Mouse (Mus musculus) liver, embryonic 14.5 days (tissue): Measurements from ENCODE around the gene Gpatch3. TPM values are rescaled to one million over a fixed set of nuclear protein-coding genes. Genes with fewer than 3 reads are reported as not detected.

Source experiments
- ATAC-seq: fragments of 200-750 bp; cut with Nextera tagmentation; 2 replicates; pipeline ENCODE4 v1.8.0; 2017; ENCODE audit warnings: moderate number of reproducible peaks, mild to moderate bottlenecking, moderate library complexity; ENCODE audit not compliant: insufficient read depth
- DNase-seq, 3 experiments: peaks; one replicate each; pipeline ENCODE4 v3.0.0-alpha.2; 2012 to 2013; ENCODE audit warnings: low read depth in 3 of 3, low spot score in 3 of 3
- H3K27ac ChIP-seq: fragments of 300-500 bp; sonication (generic); 2 replicates; pipeline ENCODE4 v1.5.1; 2014; ENCODE audit warnings: moderate library complexity, mild to moderate bottlenecking, control low read depth, inconsistent platforms
- H3K27me3 ChIP-seq: fragments of 300-500 bp; sonication (generic); 2 replicates; pipeline ENCODE4 v1.6.1; 2014; ENCODE audit warnings: mild to moderate bottlenecking, low read length, moderate library complexity; ENCODE audit not compliant: control insufficient read depth, insufficient read depth
- H3K36me3 ChIP-seq: fragments of 300-500 bp; sonication (generic); replicated peaks from 2 replicates; pipeline ENCODE4 v1.6.1; 2014; ENCODE audit warnings: low read depth; ENCODE audit not compliant: control insufficient read depth, insufficient read depth
- H3K4me1 ChIP-seq, 2 experiments: fragments of 200-500 bp in 1 of 2; fragments of 300-500 bp in 1 of 2; sonication (generic) in 1 of 2; replicated peaks; 2 replicates each; pipeline ENCODE4 v1.6.1; 2012 to 2014; ENCODE audit warnings: antibody characterized with exemption in 1 of 2, inconsistent platforms in 1 of 2, low read length in 1 of 2; ENCODE audit not compliant: control insufficient read depth in 2 of 2, insufficient read depth in 2 of 2
- H3K4me2 ChIP-seq: fragments of 300-500 bp; sonication (generic); 2 replicates; pipeline ENCODE4 v1.6.1; 2014; ENCODE audit warnings: low read depth, mild to moderate bottlenecking, control low read depth, moderate library complexity
- H3K4me3 ChIP-seq, 2 experiments: fragments of 200-500 bp in 1 of 2; fragments of 300-500 bp in 1 of 2; sonication (generic) in 1 of 2; 2 replicates each; pipeline ENCODE4 v1.5.1; 2012 to 2014; ENCODE audit warnings: low read depth in 2 of 2, low read length in 2 of 2, mild to moderate bottlenecking in 2 of 2, control low read depth in 1 of 2, inconsistent platforms in 1 of 2, moderate library complexity in 1 of 2; ENCODE audit not compliant: insufficient read depth in 1 of 2
- H3K9ac ChIP-seq: fragments of 300-500 bp; sonication (generic); replicated peaks from 2 replicates; pipeline ENCODE4 v1.6.1; 2014; ENCODE audit warnings: mild to moderate bottlenecking, control low read depth, moderate library complexity
- H3K9me3 ChIP-seq: fragments of 300-500 bp; sonication (generic); 2 replicates; pipeline ENCODE4 v1.6.1; 2016; ENCODE audit warnings: low read length, mixed read lengths; ENCODE audit not compliant: control insufficient read depth
- CTCF ChIP-seq: IDR thresholded peaks from 2 replicates; pipeline ENCODE4 v1.5.1; 2016; ENCODE audit warnings: antibody characterized with exemption, low read depth, control low read depth
- EP300 ChIP-seq: IDR thresholded peaks from 2 replicates; pipeline ENCODE4 v1.6.1; 2016; ENCODE audit warnings: antibody characterized with exemption, low read depth
- WGBS: fragments of 180-500 bp; shearing (Covaris S2); extraction: QIAGEN DNeasy Blood & Tissue Kit; methylation state at CpG from one replicate; pipeline ENCODE4 v1.1.7; 2014; ENCODE audit not compliant: insufficient replicate concordance; 5-methylcytosine and 5-hydroxymethylcytosine counted together
- polyA plus RNA-seq, 2 experiments: library from polyadenylated mRNA; depleted of rRNA in 1 of 2; stranded (reverse) in 1 of 2; unstranded in 1 of 2; fragments of >200 nt; fragmentation: Nextera tagmentation in 1 of 2; extraction: Ambion mirVana in 1 of 2; gene quantifications; 2 replicates each; pipeline versions ENCODE4 v1.2.1 to v1.2.3; 2012 to 2014

Gpatch3 gene
- polyA plus RNA-seq, 2 experiments: 3.1 TPM

- Histone ChIP-seq H3K36me3 (no peaks in the 10 kb centered on the region), H3K9me3 (no peaks in the 10 kb centered on the region), H3K27ac (no peak overlapping the region), H3K4me2 (peak overlapping the region; percentile 15; the same call in 1 of the 2 replicates), H3K27me3 (no peaks in the 10 kb centered on the region), H3K9ac (no peak overlapping the region), H3K4me1 (peaks cover 0 to 13% of the 10 kb centered on the region in 2 experiments; a peak in 2 of 4 replicates), H3K4me3 (no peak overlapping the region)
- peak; percentile 43 to 45 (median 44) for DNase-seq
- WGBS: 48% methylated on average over 10 of the region's 10 CpGs
- TF ChIP-seq CTCF (no peak), EP300 (no peak)
- ATAC-seq: peak; percentile 87
These were observed 17.4 kb upstream of the Gpatch3 start for GRCm38 (mm10) chr4:133557041-133557717.

- DNase-seq: no peak
- no peak overlapping the region for H3K4me3 ChIP-seq
- WGBS: 50% methylated on average over 4 of the region's 4 CpGs
- TF ChIP-seq CTCF (no peak), EP300 (no peak)
- no peaks in the 10 kb centered on the region; the same call in 1 of the 2 replicates for H3K9me3 ChIP-seq
- no peaks in the 10 kb centered on the region for H3K4me1 ChIP-seq
- H3K36me3 ChIP-seq: no peaks in the 10 kb centered on the region
- no peak overlapping the region for H3K4me2 ChIP-seq
- H3K27ac ChIP-seq: no peak overlapping the region
- no peaks in the 10 kb centered on the region for H3K27me3 ChIP-seq
- no peak overlapping the region for H3K9ac ChIP-seq
- no peak for ATAC-seq
These were observed 14.7 kb upstream of the Gpatch3 start for GRCm38 (mm10) chr4:133559846-133560245.

DNA sequence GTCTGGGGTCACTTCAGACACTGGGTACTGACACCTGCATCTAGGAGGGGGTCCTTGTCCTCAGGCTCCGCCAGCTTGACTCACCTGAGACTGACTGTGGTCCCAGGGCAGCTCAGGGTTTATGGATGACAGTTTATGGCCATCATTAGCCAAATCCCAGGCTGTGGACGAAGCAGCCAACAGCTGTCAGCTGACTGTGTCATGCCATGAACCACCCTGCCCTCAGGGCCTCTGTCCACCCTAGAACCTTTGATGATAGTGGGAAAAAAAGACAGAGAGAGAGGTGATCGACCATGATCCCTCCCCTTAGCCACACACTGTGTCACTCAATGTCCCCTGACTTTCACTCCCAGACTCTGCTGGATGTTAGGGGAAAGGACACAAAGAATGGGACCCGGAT, 12.9 kb upstream of the Gpatch3 start:
- 59% methylated on average over 4 of the region's 4 CpGs for WGBS
- no peak for ATAC-seq

GRCm38 (mm10) chr4:133563123-133563571, 11.4 kb upstream of the Gpatch3 start:
- Histone ChIP-seq H3K4me3 (no peak overlapping the region), H3K4me2 (no peak overlapping the region), H3K27ac (no peak overlapping the region), H3K9me3 (no peaks in the 10 kb centered on the region; the same call in 1 of the 2 replicates), H3K4me1 (0 out of 4 replicates have a peak, but pooled peaks cover 0 to 2% of the 10 kb centered on the region in 2 experiments), H3K36me3 (no peaks in the 10 kb centered on the region), H3K27me3 (no peaks in the 10 kb centered on the region), H3K9ac (no peak overlapping the region)
- no peak for TF ChIP-seq CTCF
- TF ChIP-seq EP300: no peak
- 64% methylated on average over 11 of the region's 11 CpGs for WGBS
- ATAC-seq (no peak), DNase-seq (no peak)

More for the DNA sequence above, 12.9 kb upstream of the Gpatch3 start:
- H3K27me3 ChIP-seq: no peaks in the 10 kb centered on the region
- no peak overlapping the region for H3K9ac ChIP-seq
- TF ChIP-seq CTCF (no peak), EP300 (no peak)
- H3K4me3 ChIP-seq: no peak overlapping the region
- no peak overlapping the region for H3K4me2 ChIP-seq
- no peaks in the 10 kb centered on the region for H3K4me1 ChIP-seq
- DNase-seq: no peak
- H3K9me3 ChIP-seq: no peaks in the 10 kb centered on the region; the same call in 1 of the 2 replicates
- no peaks in the 10 kb centered on the region for H3K36me3 ChIP-seq
- H3K27ac ChIP-seq: no peak overlapping the region

DNA sequence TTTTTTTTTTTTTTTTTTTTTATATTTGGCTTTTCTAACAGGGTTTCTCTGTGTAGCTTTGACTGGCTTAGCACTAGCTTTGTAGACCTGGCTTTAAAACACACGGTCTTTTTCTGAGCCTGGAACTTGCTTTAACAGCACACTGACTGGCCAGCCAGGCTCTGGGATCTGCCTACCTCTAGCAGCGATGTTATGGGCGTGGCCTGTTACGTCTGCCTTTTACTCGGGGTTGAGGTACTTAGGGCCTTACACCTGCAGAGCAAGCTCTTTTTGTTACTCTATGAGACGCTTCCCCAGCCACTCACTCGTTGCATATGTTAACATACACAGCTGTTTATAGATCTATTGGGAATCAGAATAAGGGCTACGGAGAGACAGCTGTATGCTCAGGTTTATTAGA, 7.3 kb upstream of the Gpatch3 start:
- WGBS: 25% methylated on average over 8 of the region's 8 CpGs
- H3K4me2 ChIP-seq: no peak overlapping the region
- DNase-seq (no peak), ATAC-seq (no peak)
- H3K4me3 ChIP-seq: no peak overlapping the region
- TF ChIP-seq EP300: no peak
- no peak for TF ChIP-seq CTCF
- no peak overlapping the region for H3K9ac ChIP-seq
- 0 out of 4 replicates have a peak, but pooled peaks cover 0 to 2% of the 10 kb centered on the region in 2 experiments for H3K4me1 ChIP-seq
- H3K36me3 ChIP-seq: no peaks in the 10 kb centered on the region
- H3K27ac ChIP-seq: no peak overlapping the region
- no peaks in the 10 kb centered on the region for H3K27me3 ChIP-seq
- H3K9me3 ChIP-seq: no peaks in the 10 kb centered on the region; the same call in 1 of the 2 replicates
